Mouse (Mus musculus): Measurements from ENCODE around the gene Adarb2. TPM values are rescaled to one million over a fixed set of nuclear protein-coding genes. Genes with fewer than 3 reads are reported as not detected.

Adarb2 gene
- polyA plus RNA-seq, 1 experiment from 2014 or later = 18.5 TPM

- Histone ChIP-seq H3K27ac (replicated peaks) (no peak overlapping the region), H3K4me2 (replicated peaks) (no peak overlapping the region), H3K9me3 (no peaks in the 10 kb centered on the region), H3K27me3 (no peaks in the 10 kb centered on the region), H3K36me3 (no peaks in the 10 kb centered on the region), H3K4me3 (no peak overlapping the region), H3K4me1 (no peaks in the 10 kb centered on the region), H3K9ac (replicated peaks) (no peak overlapping the region)
- 73% methylated on average over 12 of the region's 12 CpGs for WGBS
- ATAC-seq (ENCODE audit: low FRiP score, low read depth) = no peak
These were observed 265.1 kb downstream of the Adarb2 start for GRCm38 (mm10) chr13:8467591-8468366.

- H3K9me3 ChIP-seq = no peaks in the 10 kb centered on the region
- 75% methylated on average over 3 of the region's 3 CpGs for WGBS
These were observed 273.6 kb downstream of the Adarb2 start for GRCm38 (mm10) chr13:8476237-8476636.

GRCm38 (mm10) chr13:8478731-8479130 is 276.1 kb downstream of the Adarb2 start:
- no peaks in the 10 kb centered on the region for H3K27me3 ChIP-seq
- no peaks in the 10 kb centered on the region for H3K36me3 ChIP-seq
- H3K4me3 ChIP-seq = no peak overlapping the region
- WGBS = 81% methylated on average over 1 of the region's 1 CpGs
- no peak for ATAC-seq (ENCODE audit: low FRiP score, low read depth)
- no peak overlapping the region for H3K27ac ChIP-seq (replicated peaks)
- no peak overlapping the region for H3K4me2 ChIP-seq (replicated peaks)
- H3K4me1 ChIP-seq = no peaks in the 10 kb centered on the region
- H3K9me3 ChIP-seq = no peaks in the 10 kb centered on the region
- H3K9ac ChIP-seq (replicated peaks) = no peak overlapping the region

More at GRCm38 (mm10) chr13:8476237-8476636, 273.6 kb downstream of the Adarb2 start:
- Histone ChIP-seq H3K4me3 (no peak overlapping the region), H3K9ac (replicated peaks) (no peak overlapping the region), H3K36me3 (no peaks in the 10 kb centered on the region), H3K4me1 (no peaks in the 10 kb centered on the region), H3K4me2 (replicated peaks) (no peak overlapping the region), H3K27me3 (no peaks in the 10 kb centered on the region), H3K27ac (replicated peaks) (no peak overlapping the region)
- no peak for ATAC-seq (ENCODE audit: low FRiP score, low read depth)

GRCm38 (mm10) chr13:8479970-8480369 is 277.3 kb downstream of the Adarb2 start:
- no peak overlapping the region for H3K4me3 ChIP-seq
- ATAC-seq (ENCODE audit: low FRiP score, low read depth) = no peak

GRCm38 (mm10) chr13:8481347-8481746 is 278.7 kb downstream of the Adarb2 start:
- WGBS = 28% methylated on average over 3 of the region's 3 CpGs
- Histone ChIP-seq H3K4me3 (no peak overlapping the region), H3K4me2 (replicated peaks) (no peak overlapping the region), H3K9ac (replicated peaks) (no peak overlapping the region), H3K36me3 (no peaks in the 10 kb centered on the region), H3K27ac (replicated peaks) (no peak overlapping the region), H3K4me1 (no peaks in the 10 kb centered on the region), H3K27me3 (no peaks in the 10 kb centered on the region), H3K9me3 (no peaks in the 10 kb centered on the region)
- no peak for ATAC-seq (ENCODE audit: low FRiP score, low read depth)

More at GRCm38 (mm10) chr13:8479970-8480369, 277.3 kb downstream of the Adarb2 start:
- no peaks in the 10 kb centered on the region for H3K27me3 ChIP-seq
- no peak overlapping the region for H3K4me2 ChIP-seq (replicated peaks)
- no peaks in the 10 kb centered on the region for H3K9me3 ChIP-seq
- no peak overlapping the region for H3K9ac ChIP-seq (replicated peaks)
- H3K36me3 ChIP-seq = no peaks in the 10 kb centered on the region
- no peaks in the 10 kb centered on the region for H3K4me1 ChIP-seq
- H3K27ac ChIP-seq (replicated peaks) = no peak overlapping the region

GRCm38 (mm10) chr13:8484592-8485272 is 282.1 kb downstream of the Adarb2 start:
- Histone ChIP-seq H3K36me3 (no peaks in the 10 kb centered on the region), H3K4me3 (no peak overlapping the region), H3K27me3 (no peaks in the 10 kb centered on the region), H3K4me1 (no peaks in the 10 kb centered on the region), H3K9ac (replicated peaks) (no peak overlapping the region), H3K4me2 (replicated peaks) (no peak overlapping the region), H3K9me3 (no peaks in the 10 kb centered on the region), H3K27ac (replicated peaks) (no peak overlapping the region)
- no peak for ATAC-seq (ENCODE audit: low FRiP score, low read depth)
- WGBS = 75% methylated on average over 4 of the region's 4 CpGs

GRCm38 (mm10) chr13:8487756-8488434 is 285.2 kb downstream of the Adarb2 start:
- Histone ChIP-seq H3K4me1 (no peaks in the 10 kb centered on the region), H3K27me3 (no peaks in the 10 kb centered on the region), H3K36me3 (no peaks in the 10 kb centered on the region), H3K9ac (replicated peaks) (no peak overlapping the region), H3K9me3 (no peaks in the 10 kb centered on the region), H3K27ac (replicated peaks) (no peak overlapping the region), H3K4me2 (replicated peaks) (no peak overlapping the region), H3K4me3 (no peak overlapping the region)
- no peak for ATAC-seq (ENCODE audit: low FRiP score, low read depth)
- WGBS = 79% methylated on average over 5 of the region's 5 CpGs

GRCm38 (mm10) chr13:8493363-8493762 is 290.7 kb downstream of the Adarb2 start:
- no peak overlapping the region for H3K4me3 ChIP-seq
- no peaks in the 10 kb centered on the region for H3K4me1 ChIP-seq
- H3K27ac ChIP-seq (replicated peaks) = no peak overlapping the region
- H3K4me2 ChIP-seq (replicated peaks) = no peak overlapping the region
- no peaks in the 10 kb centered on the region for H3K36me3 ChIP-seq
- no peaks in the 10 kb centered on the region for H3K27me3 ChIP-seq
- no peak for ATAC-seq (ENCODE audit: low FRiP score, low read depth)
- no peaks in the 10 kb centered on the region for H3K9me3 ChIP-seq
- no peak overlapping the region for H3K9ac ChIP-seq (replicated peaks)
- WGBS = 88% methylated on average over 5 of the region's 5 CpGs

- WGBS = 55% methylated on average over 5 of the region's 5 CpGs
- no peak for ATAC-seq (ENCODE audit: low FRiP score, low read depth)
- H3K4me1 ChIP-seq = peaks cover 5% of the 10 kb centered on the region
- no peak overlapping the region for H3K4me3 ChIP-seq
- H3K4me2 ChIP-seq (replicated peaks) = no peak overlapping the region
- H3K9me3 ChIP-seq = no peaks in the 10 kb centered on the region
- H3K27ac ChIP-seq (replicated peaks) = no peak overlapping the region
- H3K36me3 ChIP-seq = no peaks in the 10 kb centered on the region
- no peaks in the 10 kb centered on the region for H3K27me3 ChIP-seq
- H3K9ac ChIP-seq (replicated peaks) = no peak overlapping the region
These were observed 296.9 kb downstream of the Adarb2 start for GRCm38 (mm10) chr13:8499551-8499950.

GRCm38 (mm10) chr13:8511069-8511817 is 308.6 kb downstream of the Adarb2 start:
- Histone ChIP-seq H3K36me3 (no peaks in the 10 kb centered on the region), H3K4me1 (no peaks in the 10 kb centered on the region), H3K4me3 (no peak overlapping the region), H3K9ac (replicated peaks) (no peak overlapping the region), H3K27ac (replicated peaks) (no peak overlapping the region), H3K27me3 (no peaks in the 10 kb centered on the region), H3K9me3 (no peaks in the 10 kb centered on the region), H3K4me2 (replicated peaks) (no peak overlapping the region)
- WGBS = 81% methylated on average over 7 of the region's 7 CpGs
- no peak for ATAC-seq (ENCODE audit: low FRiP score, low read depth)

- no peak overlapping the region for H3K4me2 ChIP-seq (replicated peaks)
- H3K9me3 ChIP-seq = no peaks in the 10 kb centered on the region
- no peak overlapping the region for H3K9ac ChIP-seq (replicated peaks)
- no peak overlapping the region for H3K27ac ChIP-seq (replicated peaks)
- WGBS = 85% methylated on average over 4 of the region's 4 CpGs
- H3K4me1 ChIP-seq = no peaks in the 10 kb centered on the region
- H3K4me3 ChIP-seq = no peak overlapping the region
- no peaks in the 10 kb centered on the region for H3K36me3 ChIP-seq
- no peaks in the 10 kb centered on the region for H3K27me3 ChIP-seq
- ATAC-seq (ENCODE audit: low FRiP score, low read depth) = no peak
These were observed 313.5 kb downstream of the Adarb2 start for GRCm38 (mm10) chr13:8515979-8516715.

Measured in midbrain, embryonic 12.5 days (tissue).